Comparison of ENCODE assay signal across 28 mouse cellular contexts in genomic region chr8:122441326-122441725, GRCm38 (mm10). TPM values are rescaled to one million over a fixed set of nuclear protein-coding genes. Genes with fewer than 3 reads are reported as not detected.
"Had no signal": no experiment of that assay in that cellular context is flagged by ENCODE, and none has a peak within 500 bp of the region (broad histone marks: within the 10 kb centered on the region; RNA-seq: fewer than 3 reads in every experiment).

No protein-coding gene starts in this region.

- DNase-seq: kidney, adult 8-10 months; kidney, postnatal 10 days; kidney, postnatal 36 days; layer of hippocampus, postnatal 36 days; liver; lung, adult 18-20 months; lung, postnatal 10 days; lung, postnatal 36 days; thymus, adult 18-20 months; thymus, postnatal 36 days had no signal

- H3K9me3 ChIP-seq: kidney, embryonic 15.5 days; limb, embryonic 10.5 days; limb, embryonic 13.5 days; liver, embryonic 12.5 days; liver, embryonic 15.5 days; lung, embryonic 15.5 days; midbrain, embryonic 10.5 days; midbrain, embryonic 13.5 days had no signal

- H3K27ac ChIP-seq: kidney, embryonic 15.5 days; left cerebral cortex, adult 2 months; limb, embryonic 10.5 days; limb, embryonic 13.5 days; liver, embryonic 12.5 days; liver, embryonic 15.5 days; lung, embryonic 15.5 days; midbrain, embryonic 10.5 days; midbrain, embryonic 13.5 days had no signal

- H3K9ac ChIP-seq: kidney, embryonic 15.5 days; limb, embryonic 13.5 days; liver, embryonic 12.5 days; liver, embryonic 15.5 days; lung, embryonic 15.5 days; midbrain, embryonic 13.5 days had no signal

- H3K27me3 ChIP-seq: kidney, embryonic 15.5 days; limb, embryonic 13.5 days; liver, embryonic 15.5 days; lung, embryonic 15.5 days; midbrain, embryonic 13.5 days had no signal

- H3K4me3 ChIP-seq: kidney, embryonic 15.5 days; left cerebral cortex, adult 2 months; limb, embryonic 10.5 days; liver, embryonic 12.5 days; liver, embryonic 15.5 days; lung, embryonic 15.5 days; midbrain, embryonic 10.5 days had no signal

- ATAC-seq: liver, embryonic 12.5 days; midbrain, embryonic 13.5 days; midbrain, embryonic 16.5 days had no signal

RNA-seq across cellular contexts. Expression of gene Snai3, which starts 19.2 kb away (rescaled TPM):
- total RNA-seq: layer of hippocampus, adult 8-10 months; layer of hippocampus, postnatal 10 days; layer of hippocampus, postnatal 36 days; left cerebral cortex, postnatal 10 days; monocyte, adult 5-6 weeks had no signal
- polyA plus RNA-seq: limb, embryonic 10.5 days; midbrain, embryonic 10.5 days; midbrain, embryonic 13.5 days; midbrain, embryonic 16.5 days; neural tube, embryonic 11.5 days; neural tube, embryonic 14.5 days had no signal

RNA-seq across cellular contexts. Expression of gene Il17c, which starts 19.5 kb away (rescaled TPM):
- total RNA-seq: layer of hippocampus, adult 8-10 months; layer of hippocampus, postnatal 10 days; layer of hippocampus, postnatal 36 days; left cerebral cortex, adult 2 months; left cerebral cortex, postnatal 10 days; monocyte, adult 5-6 weeks had no signal
- polyA plus RNA-seq: kidney, embryonic 15.5 days; limb, embryonic 13.5 days; liver, embryonic 12.5 days; liver, embryonic 15.5 days; lung, embryonic 15.5 days; midbrain, embryonic 10.5 days; midbrain, embryonic 13.5 days; midbrain, embryonic 16.5 days; neural tube, embryonic 14.5 days; stomach, embryonic 16.5 days; urinary bladder, adult 2 months had no signal
